Mouse (Mus musculus) limb, embryonic 12.5 days (tissue): Measurements from ENCODE around the gene Shd. TPM values are rescaled to one million over a fixed set of nuclear protein-coding genes. Genes with fewer than 3 reads are reported as not detected.

Source experiments
- ATAC-seq: fragments of 200-750 bp; cut with Nextera tagmentation; 2 replicates; pipeline ENCODE4 v1.8.0; 2017; ENCODE audit warnings: low read depth, moderate TSS enrichment; ENCODE audit not compliant: insufficient number of reproducible peaks, insufficient read depth, low FRiP score, low TSS enrichment
- H3K27ac ChIP-seq: fragments of 300-500 bp; sonication (generic); 2 replicates; pipeline ENCODE4 v1.5.1; 2016; ENCODE audit warnings: mild to moderate bottlenecking, moderate library complexity
- H3K27me3 ChIP-seq: fragments of 300-500 bp; sonication (generic); 2 replicates; pipeline ENCODE4 v1.6.1; 2016; ENCODE audit warnings: mild to moderate bottlenecking, moderate library complexity
- H3K36me3 ChIP-seq: fragments of 300-500 bp; sonication (generic); 2 replicates; pipeline ENCODE4 v1.6.1; 2016; ENCODE audit warnings: mild to moderate bottlenecking, moderate library complexity
- H3K4me1 ChIP-seq: fragments of 300-500 bp; sonication (generic); replicated peaks from 2 replicates; pipeline ENCODE4 v1.6.1; 2016
- H3K4me2 ChIP-seq: fragments of 300-500 bp; sonication (generic); 2 replicates; pipeline ENCODE4 v1.6.1; 2016; ENCODE audit warnings: mild to moderate bottlenecking, moderate library complexity
- H3K4me3 ChIP-seq: fragments of 300-500 bp; sonication (generic); replicated peaks from 2 replicates; pipeline ENCODE4 v1.5.1; 2016; ENCODE audit warnings: mild to moderate bottlenecking
- H3K9ac ChIP-seq: fragments of 300-500 bp; sonication (generic); replicated peaks from 2 replicates; pipeline ENCODE4 v1.6.1; 2016; ENCODE audit warnings: mild to moderate bottlenecking, moderate library complexity
- H3K9me3 ChIP-seq: fragments of 300-500 bp; sonication (generic); 2 replicates; pipeline ENCODE4 v1.6.1; 2016; ENCODE audit warnings: mild to moderate bottlenecking, moderate library complexity
- WGBS: fragments of 180-500 bp; shearing (Covaris S2); methylation state at CpG from one replicate; pipeline ENCODE4 v1.1.7; 2016; 5-methylcytosine and 5-hydroxymethylcytosine counted together
- polyA plus RNA-seq: library from polyadenylated mRNA; unstranded; fragments of >200 nt; fragmentation: Nextera tagmentation; extraction: Ambion mirVana; gene quantifications from 2 replicates; pipeline ENCODE4 v1.2.1, GENCODE M21; 2016

Gene Shd
- polyA plus RNA-seq, 1 experiment from 2014 or later, result 54.1 TPM

DNA sequence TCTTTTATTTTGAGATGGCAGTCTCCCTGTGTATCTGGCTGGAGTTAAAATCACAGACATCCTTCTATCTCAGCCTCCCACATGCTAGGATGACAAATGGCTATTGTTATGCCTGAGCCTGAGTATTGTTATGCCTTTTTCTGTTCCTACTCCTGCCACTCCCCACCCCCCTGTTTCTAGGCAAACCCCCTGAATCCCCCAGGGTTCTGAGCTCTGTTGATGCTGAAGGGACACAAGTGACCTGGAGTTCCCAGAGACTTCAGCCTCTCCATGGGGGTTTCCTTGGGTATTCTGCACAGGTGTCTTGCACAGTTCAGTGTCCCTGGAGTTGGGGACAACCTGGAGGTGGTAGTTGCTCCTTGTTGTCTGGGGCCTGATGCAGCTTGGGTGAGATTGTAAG is 18.2 kb upstream of the Shd start:
- peaks cover 41% of the 10 kb centered on the region for H3K27me3 ChIP-seq
- H3K4me1 ChIP-seq, result peaks cover 8% of the 10 kb centered on the region; the same call in 1 of the 2 replicates
- H3K4me2 ChIP-seq, result no peak overlapping the region
- no peaks in the 10 kb centered on the region for H3K36me3 ChIP-seq
- no peak for ATAC-seq
- no peak overlapping the region for H3K9ac ChIP-seq
- no peaks in the 10 kb centered on the region for H3K9me3 ChIP-seq
- H3K27ac ChIP-seq, result no peak overlapping the region
- no peak overlapping the region for H3K4me3 ChIP-seq

DNA sequence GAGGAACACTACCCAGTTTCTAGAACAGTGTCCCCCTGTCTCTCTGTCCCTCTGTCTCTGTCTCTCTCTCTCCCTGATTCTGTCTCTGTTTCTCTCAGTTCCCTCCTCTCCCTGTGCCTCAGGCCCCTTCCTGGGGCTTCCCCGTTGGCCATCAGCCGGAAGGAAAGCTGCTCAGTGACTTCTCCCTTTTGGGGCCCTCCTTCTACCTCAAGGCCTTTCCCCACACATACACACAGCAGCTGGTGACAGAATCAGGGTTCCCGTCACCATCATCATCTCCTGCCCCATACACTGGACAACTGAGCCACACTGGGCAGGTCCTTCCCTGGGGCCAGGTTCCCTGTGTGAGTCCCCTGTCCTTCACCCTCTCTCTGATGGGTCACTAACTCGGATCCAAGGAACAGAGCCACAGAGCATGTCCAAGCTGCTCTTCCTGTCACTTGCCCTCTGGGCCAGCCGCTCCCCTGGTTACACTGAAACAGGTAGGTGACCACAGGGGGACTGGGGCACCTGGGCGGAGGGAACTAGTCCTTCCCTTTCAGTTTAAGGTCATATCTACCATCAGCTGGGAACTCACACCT is 17.7 kb upstream of the Shd start, which contains the start of gene Ebi3:
Ebi3 (plus strand) TSS at position 194 of the 581 bp plus-strand sequence.
- H3K9ac ChIP-seq, result no peak within 1 kb of the TSS
- H3K27me3 ChIP-seq, result peaks cover 41% of the 10 kb centered on the region
- no peak for ATAC-seq
- H3K36me3 ChIP-seq, result no peaks in the 10 kb centered on the region
- H3K27ac ChIP-seq, result no peak within 1 kb of the TSS
- no peak within 1 kb of the TSS for H3K4me3 ChIP-seq
- no peak within 1 kb of the TSS for H3K4me2 ChIP-seq
- WGBS, result 71% methylated on average over 6 of the region's 6 CpGs
- H3K9me3 ChIP-seq, result no peaks in the 10 kb centered on the region
- H3K4me1 ChIP-seq, result peaks cover 13% of the 10 kb centered on the region; the same call in 1 of the 2 replicates

- ATAC-seq, result no peak
- H3K4me3 ChIP-seq, result no peak overlapping the region
- no peak overlapping the region for H3K9ac ChIP-seq
- H3K4me1 ChIP-seq, result peaks cover 19% of the 10 kb centered on the region
- peaks cover 41% of the 10 kb centered on the region for H3K27me3 ChIP-seq
- H3K4me2 ChIP-seq, result no peak overlapping the region
- no peak overlapping the region for H3K27ac ChIP-seq
- WGBS, result 79% methylated on average over 6 of the region's 6 CpGs
- H3K36me3 ChIP-seq, result no peaks in the 10 kb centered on the region
- no peaks in the 10 kb centered on the region for H3K9me3 ChIP-seq
These were observed 16.5 kb upstream of the Shd start for GRCm38 (mm10) chr17:55953751-55954150.

- Histone ChIP-seq H3K9me3 (no peaks in the 10 kb centered on the region), H3K36me3 (no peaks in the 10 kb centered on the region), H3K4me3 (no peak overlapping the region), H3K9ac (no peak overlapping the region), H3K27me3 (peaks cover 41% of the 10 kb centered on the region), H3K27ac (no peak overlapping the region), H3K4me2 (no peak overlapping the region), H3K4me1 (peaks cover 19% of the 10 kb centered on the region)
- WGBS, result 32% methylated on average over 16 of the region's 16 CpGs
- ATAC-seq, result no peak
These were observed 16.0 kb upstream of the Shd start for GRCm38 (mm10) chr17:55954229-55954628.

DNA sequence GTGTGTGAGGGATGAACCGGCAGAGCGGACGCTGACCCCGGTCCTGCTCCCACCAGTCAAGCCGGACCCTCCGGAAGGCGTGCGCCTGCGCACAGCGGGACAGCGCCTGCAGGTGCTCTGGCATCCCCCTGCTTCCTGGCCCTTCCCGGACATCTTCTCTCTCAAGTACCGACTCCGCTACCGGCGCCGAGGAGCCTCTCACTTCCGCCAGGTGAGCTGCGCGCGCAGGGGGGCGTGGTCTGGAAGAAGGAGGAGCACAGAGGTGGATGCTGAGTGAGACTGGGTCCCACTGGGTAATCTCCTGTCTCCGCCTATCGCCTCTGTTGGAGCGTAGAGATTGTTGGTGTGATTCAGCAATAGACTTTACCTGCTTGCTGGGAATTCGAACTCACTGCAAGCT is 14.1 kb upstream of the Shd start:
- peaks cover 32% of the 10 kb centered on the region for H3K27me3 ChIP-seq
- H3K4me3 ChIP-seq, result peak overlapping the region; percentile 51
- peaks cover 5% of the 10 kb centered on the region; the same call in 1 of the 2 replicates for H3K36me3 ChIP-seq
- ATAC-seq, result no peak
- peak overlapping the region; percentile 51 for H3K9ac ChIP-seq
- H3K9me3 ChIP-seq, result no peaks in the 10 kb centered on the region
- peak overlapping the region; percentile 79 for H3K4me2 ChIP-seq
- H3K4me1 ChIP-seq, result peaks cover 24% of the 10 kb centered on the region
- 1% methylated on average over 26 of the region's 26 CpGs for WGBS
- no peak overlapping the region for H3K27ac ChIP-seq

- peaks cover 10% of the 10 kb centered on the region; the same call in 1 of the 2 replicates for H3K36me3 ChIP-seq
- no peak overlapping the region for H3K27ac ChIP-seq
- no peak overlapping the region for H3K9ac ChIP-seq
- H3K4me3 ChIP-seq, result peak overlapping the region; percentile 51
- H3K4me2 ChIP-seq, result peak overlapping the region; percentile 79
- no peak for ATAC-seq
- H3K4me1 ChIP-seq, result peaks cover 24% of the 10 kb centered on the region
- peaks cover 27% of the 10 kb centered on the region for H3K27me3 ChIP-seq
- WGBS, result 33% methylated on average over 6 of the region's 6 CpGs
- H3K9me3 ChIP-seq, result no peaks in the 10 kb centered on the region
These were observed 13.7 kb upstream of the Shd start for GRCm38 (mm10) chr17:55956591-55956990.

GRCm38 (mm10) chr17:55957168-55957567 is 13.1 kb upstream of the Shd start:
- Histone ChIP-seq H3K27me3 (peaks cover 26% of the 10 kb centered on the region), H3K4me2 (peak overlapping the region; percentile 4; the same call in 1 of the 2 replicates), H3K4me1 (peaks cover 24% of the 10 kb centered on the region), H3K36me3 (peaks cover 15% of the 10 kb centered on the region), H3K9me3 (no peaks in the 10 kb centered on the region), H3K4me3 (no peak overlapping the region), H3K27ac (no peak overlapping the region), H3K9ac (no peak overlapping the region)
- 15% methylated on average over 9 of the region's 9 CpGs for WGBS
- ATAC-seq, result no peak; the same call in 1 of the 2 replicates

- Histone ChIP-seq H3K36me3 (peaks cover 21% of the 10 kb centered on the region), H3K9ac (peak overlapping the region; percentile 52), H3K27me3 (peaks cover 21% of the 10 kb centered on the region), H3K4me1 (peaks cover 24% of the 10 kb centered on the region), H3K4me3 (peak overlapping the region; percentile 53), H3K9me3 (no peaks in the 10 kb centered on the region), H3K4me2 (peak overlapping the region; percentile 79), H3K27ac (peak overlapping the region; percentile 94)
- ATAC-seq, result no peak
- WGBS, result 78% methylated on average over 13 of the region's 13 CpGs
These were observed 12.3 kb upstream of the Shd start for GRCm38 (mm10) chr17:55957726-55958583.

DNA sequence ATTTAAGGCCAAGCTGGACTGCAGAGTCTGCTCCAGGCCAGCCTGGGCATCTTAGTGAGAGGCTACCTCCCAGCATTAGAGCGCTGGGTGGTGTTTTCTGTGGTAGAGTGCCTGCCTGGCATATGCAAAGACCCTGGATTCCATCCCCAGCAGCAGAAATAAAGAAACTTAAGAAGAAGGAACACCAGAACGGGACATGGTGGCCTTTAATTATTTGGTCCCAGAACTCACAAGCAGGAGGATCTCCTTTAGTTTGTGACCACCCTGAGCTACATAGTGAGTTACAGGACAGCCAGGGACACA is 11.7 kb upstream of the Shd start:
- 26% methylated on average over 2 of the region's 2 CpGs for WGBS
- Histone ChIP-seq H3K4me2 (peak overlapping the region; percentile 79), H3K27me3 (peaks cover 18% of the 10 kb centered on the region), H3K4me3 (peak overlapping the region; percentile 53), H3K9ac (peak overlapping the region; percentile 52), H3K9me3 (no peaks in the 10 kb centered on the region), H3K36me3 (peaks cover 27% of the 10 kb centered on the region), H3K4me1 (peaks cover 24% of the 10 kb centered on the region), H3K27ac (peak overlapping the region; percentile 94)
- ATAC-seq, result no peak

DNA sequence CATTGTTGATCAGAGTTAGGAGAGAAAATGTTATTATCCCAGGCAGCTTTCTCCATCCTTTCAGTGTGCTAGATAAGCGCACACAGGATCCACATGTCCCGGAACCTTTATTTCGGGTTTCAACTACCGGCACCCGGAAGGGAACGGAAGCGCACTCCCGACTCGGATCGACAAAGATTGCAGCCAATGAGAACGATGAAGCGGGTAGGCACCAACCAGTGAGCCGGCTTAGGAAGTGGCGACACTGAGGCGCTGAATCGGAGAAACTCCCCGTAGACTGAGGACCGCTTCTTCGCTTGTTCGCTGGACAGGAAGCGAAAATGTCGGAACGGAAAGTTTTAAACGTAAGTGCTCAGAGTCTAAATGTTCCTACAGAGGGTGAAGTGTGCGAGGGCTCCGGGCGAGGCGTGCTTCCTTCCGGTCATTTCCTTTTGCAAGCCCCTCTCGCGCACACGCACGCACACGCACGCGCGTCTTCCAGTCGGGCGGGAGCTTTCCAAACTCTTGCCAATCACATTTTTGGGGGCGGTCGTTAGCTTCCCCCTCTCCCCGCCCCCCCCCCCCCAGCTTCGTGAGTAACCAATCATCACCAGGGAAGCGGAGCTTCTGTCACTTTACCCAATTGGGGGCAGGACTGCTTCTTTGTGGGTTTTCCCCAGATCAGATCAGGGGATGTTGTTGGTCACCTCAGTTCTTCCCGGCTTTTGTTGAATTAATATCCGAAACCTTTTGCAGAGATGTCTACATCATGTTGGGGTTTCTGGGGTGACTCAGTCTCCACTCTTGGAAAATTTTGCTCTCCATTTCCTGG is 11.1 kb upstream of the Shd start, which contains the start of gene Yju2:
Yju2 (plus strand) TSS at position 182 of the 811 bp plus-strand sequence.
- peak within 1 kb of the TSS; percentile 94 for H3K27ac ChIP-seq
- peaks cover 24% of the 10 kb centered on the region for H3K4me1 ChIP-seq
- peak; percentile 83 for ATAC-seq
- H3K27me3 ChIP-seq, result peaks cover 13% of the 10 kb centered on the region
- H3K9ac ChIP-seq, result peak within 1 kb of the TSS; percentile 57
- under 1% methylated on average over 46 of the region's 46 CpGs for WGBS
- H3K36me3 ChIP-seq, result peaks cover 33% of the 10 kb centered on the region
- H3K9me3 ChIP-seq, result no peaks in the 10 kb centered on the region
- peak within 1 kb of the TSS; percentile 53 for H3K4me3 ChIP-seq
- peak within 1 kb of the TSS; percentile 79 for H3K4me2 ChIP-seq
